Mouse (Mus musculus): Measurements from ENCODE around the gene Tbx21.

The Tbx21 gene

DNA sequence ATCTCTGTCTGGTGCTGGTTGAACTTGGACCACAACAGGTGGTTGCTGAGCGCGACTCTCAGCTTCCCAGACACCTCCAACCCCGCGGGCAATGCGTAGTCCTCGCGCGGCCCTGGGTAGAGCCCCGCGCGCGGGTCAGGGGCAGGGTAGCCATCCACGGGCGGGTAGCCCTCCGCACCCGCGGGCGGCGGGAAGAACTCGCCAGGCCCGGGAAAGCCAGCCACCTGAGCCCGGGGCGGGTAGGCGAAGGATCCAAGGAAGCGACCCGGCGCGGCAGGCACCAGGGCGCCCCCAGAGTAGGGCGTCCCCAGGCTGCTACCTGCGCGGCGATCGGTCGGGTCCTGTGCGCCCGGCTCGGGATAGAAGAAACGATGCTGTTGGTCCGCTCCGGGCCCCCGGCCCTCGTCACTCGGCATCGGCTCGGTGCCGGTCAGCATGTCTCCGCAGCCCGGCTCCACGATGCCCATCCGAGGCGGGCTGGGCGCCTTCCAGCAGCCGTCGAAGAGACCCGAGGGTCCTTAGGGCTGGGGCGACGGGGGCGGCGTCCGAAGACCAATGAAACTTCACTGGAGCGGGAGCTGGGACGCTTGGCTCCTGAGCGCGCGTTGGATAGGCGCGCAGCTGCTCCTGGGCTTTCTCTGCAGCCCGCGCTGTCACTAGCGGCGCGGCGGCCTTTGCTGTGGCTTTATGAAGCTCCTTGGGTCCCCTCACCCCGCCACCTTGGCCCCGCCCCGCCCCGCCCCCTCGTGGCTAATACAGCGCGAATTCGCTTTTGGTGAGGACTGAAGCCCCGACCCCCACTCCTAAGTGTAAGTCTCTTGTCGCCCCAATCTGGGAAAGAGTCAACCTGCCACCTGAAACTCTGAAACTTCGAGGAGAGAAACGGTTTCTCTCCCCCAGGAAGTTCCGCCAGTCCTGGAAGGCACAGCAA is at the start of gene Tbx21:
TSS of gene Tbx21 (minus strand) at position 661 of the 931 bp plus-strand sequence.
- DNase-seq (ENCODE audit: low spot score) = no peak

DNA sequence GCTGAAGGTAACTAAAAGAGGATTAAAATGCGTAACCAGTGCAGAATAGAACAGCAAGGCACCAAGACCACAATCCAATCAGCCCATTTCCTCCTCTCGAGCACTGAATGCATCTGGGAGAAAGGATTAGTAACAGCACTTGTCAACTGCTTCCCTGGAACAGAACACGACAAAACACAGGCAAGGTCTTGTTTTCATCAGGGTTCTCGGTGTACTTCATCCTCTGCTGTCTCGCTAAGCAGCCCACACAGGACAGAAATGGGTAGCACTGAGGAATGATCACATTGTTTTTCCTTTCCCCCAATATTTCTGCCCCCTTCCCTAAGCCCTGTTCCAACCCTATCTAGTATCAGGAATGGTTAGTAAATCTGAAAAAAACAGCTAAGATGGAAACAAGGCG is 45.2 kb upstream of the Tbx21 start:
- DNase-seq (ENCODE audit: low spot score) = no peak

- DNase-seq (ENCODE audit: low spot score) = no peak
Measured at GRCm38 (mm10) chr11:97156999-97157398, 41.9 kb upstream of the Tbx21 start.

DNA sequence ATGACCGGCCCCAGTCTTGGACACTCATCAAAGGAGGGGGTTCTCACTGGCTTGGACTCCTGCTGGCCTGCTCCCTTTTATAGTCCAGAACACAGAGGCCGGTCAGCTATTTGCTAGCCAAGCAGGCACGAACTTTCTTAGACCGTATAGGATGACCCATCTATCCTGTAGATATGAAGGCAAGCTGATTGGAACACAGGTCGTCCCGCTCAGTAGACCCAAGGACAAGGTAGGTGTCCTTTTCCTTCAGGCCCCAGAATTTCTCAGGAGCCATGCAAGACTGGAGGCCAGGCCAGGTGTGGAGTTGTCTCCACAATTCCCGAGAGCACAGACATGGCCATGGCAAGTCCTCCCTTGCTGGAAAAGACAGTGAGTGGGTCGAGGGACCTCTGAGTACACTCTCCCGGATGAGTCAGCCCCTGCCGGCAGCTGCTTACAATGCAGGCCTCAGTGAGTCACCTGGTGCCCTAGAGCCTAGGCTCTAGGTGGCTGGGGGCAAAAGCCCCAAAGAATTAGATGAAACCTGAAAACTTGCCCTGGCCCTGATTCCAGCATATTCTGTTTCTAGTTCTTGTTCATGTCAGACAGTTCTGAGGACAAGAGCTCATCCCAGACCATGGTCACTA is 37.6 kb upstream of the Tbx21 start:
- DNase-seq (ENCODE audit: low spot score) = no peak

- DNase-seq (ENCODE audit: low spot score) = no peak
Measured at GRCm38 (mm10) chr11:97152023-97152426, 36.9 kb upstream of the Tbx21 start.

DNA sequence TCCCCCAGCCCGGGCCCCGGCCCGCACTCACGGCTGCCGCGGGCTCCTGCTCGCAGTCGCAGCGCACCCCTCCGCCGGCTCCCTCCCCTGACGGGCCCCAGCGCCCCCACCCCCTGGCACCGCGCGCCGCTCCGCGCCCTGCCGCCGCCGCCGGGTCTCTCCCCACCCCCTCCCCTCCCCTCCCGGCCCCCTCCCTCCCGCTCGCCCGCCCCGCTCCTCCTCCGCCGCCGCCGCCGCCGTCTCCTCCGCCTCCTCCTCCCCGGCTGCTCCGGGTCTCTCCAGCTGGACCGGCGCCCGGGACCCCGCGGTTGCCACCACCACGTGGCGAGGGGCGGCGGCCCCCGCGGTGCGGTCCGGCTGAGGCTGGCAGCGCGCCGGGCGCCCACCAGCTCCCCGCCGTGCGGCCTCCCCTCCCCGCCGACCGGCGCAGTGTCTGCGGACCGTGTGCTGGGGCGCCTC is 36.2 kb upstream of the Tbx21 start, which contains the start of gene Tbkbp1:
TSS of gene Tbkbp1 (minus strand) at position 153 of the 459 bp plus-strand sequence.
- DNase-seq (ENCODE audit: low spot score) = no peak

DNA sequence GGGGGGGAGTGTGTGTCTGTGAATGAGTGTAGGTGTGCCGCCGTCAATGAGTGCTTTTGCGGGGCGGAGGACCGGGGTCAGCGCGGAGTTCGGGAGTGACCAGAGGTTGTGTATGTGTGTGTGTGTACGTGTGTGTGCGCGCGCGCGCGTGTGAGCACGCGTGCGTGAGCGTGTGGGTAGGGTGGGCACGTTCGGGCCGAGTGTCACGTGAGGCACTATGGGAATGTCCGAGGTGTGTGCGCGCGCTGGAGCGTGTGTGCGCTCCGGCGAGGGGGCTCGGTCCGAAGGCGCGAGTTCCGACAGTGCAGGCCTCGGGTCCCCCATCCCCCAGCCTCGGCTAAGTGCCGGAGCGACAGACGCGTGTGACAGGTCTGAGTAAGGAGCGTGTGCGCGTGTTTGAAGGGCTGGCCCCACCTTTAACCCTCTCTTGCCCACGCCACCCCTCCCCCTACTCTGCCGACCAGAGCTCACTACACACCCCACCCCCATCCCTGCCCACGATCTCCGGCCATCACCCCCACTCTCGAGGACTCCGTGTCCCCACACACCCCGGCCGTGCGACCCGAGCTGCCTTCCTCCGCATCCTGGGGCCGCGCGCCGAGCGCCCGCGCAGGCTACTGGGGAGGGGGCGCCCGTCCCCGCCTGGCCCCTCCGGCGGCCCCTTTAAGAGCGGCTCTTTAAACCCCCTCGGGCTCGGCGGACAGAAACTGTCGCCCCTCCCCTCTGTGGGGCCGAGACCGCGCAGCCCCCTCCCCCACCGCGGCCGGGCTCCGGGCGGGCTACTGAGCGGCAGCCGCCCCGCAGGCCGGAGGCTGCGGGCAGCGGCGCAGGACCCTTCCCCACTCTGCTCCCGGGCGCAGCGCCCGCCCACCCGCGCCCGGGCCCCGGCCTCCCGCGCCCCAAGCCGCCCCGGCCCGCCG is 35.5 kb upstream of the Tbx21 start:
- no peak for DNase-seq (ENCODE audit: low spot score)

- no peak for DNase-seq (ENCODE audit: low spot score)
Measured at GRCm38 (mm10) chr11:97149995-97150410, 34.9 kb upstream of the Tbx21 start.

GRCm38 (mm10) chr11:97149026-97149425 is 33.9 kb upstream of the Tbx21 start:
- no peak for DNase-seq (ENCODE audit: low spot score)

DNA sequence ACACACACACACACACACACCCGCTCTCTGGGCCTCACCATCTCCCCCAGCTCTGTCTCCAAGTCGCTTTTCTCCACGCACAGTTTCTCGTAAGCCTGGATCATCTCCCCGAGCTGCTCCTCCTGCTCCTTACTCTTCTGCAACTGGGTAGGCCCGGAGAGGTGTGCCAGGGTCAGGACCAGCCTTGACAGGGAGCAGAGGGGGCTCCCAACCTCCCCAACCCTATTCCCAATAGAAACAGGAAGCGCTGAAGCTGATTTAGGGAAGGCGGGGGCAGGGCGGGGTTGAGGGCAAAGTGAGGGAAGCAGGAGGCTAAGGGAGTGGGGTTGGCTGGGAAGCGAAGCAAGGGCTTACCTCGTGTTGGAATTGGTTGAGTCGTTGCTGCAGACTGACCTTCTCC is 33.5 kb upstream of the Tbx21 start:
- DNase-seq (ENCODE audit: low spot score) = no peak

- no peak for DNase-seq (ENCODE audit: low spot score)
Measured at GRCm38 (mm10) chr11:97147333-97147732, 32.2 kb upstream of the Tbx21 start.

- peak; percentile 45 for DNase-seq (ENCODE audit: low spot score)
Measured at GRCm38 (mm10) chr11:97146724-97147123, 31.6 kb upstream of the Tbx21 start.

DNA sequence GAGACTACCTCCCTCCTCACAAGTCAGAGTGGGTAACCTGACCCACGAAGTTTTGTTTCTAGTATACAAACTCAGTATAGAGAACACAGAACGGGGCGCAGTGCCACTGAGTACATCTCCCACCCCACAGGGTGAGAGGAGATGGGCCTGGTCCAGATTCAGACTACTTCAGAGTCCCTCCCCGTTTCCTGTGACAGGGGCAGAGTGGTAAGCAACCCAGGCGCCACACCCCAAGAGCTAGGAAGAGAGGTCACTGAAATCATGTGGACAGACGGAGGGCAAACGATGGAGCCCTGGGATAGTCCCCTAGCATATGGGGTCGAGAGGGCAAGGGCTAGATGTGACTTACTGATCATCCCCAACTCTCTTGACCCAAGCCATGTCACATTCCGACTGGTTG is 30.8 kb upstream of the Tbx21 start:
- DNase-seq (ENCODE audit: low spot score) = no peak

DNA sequence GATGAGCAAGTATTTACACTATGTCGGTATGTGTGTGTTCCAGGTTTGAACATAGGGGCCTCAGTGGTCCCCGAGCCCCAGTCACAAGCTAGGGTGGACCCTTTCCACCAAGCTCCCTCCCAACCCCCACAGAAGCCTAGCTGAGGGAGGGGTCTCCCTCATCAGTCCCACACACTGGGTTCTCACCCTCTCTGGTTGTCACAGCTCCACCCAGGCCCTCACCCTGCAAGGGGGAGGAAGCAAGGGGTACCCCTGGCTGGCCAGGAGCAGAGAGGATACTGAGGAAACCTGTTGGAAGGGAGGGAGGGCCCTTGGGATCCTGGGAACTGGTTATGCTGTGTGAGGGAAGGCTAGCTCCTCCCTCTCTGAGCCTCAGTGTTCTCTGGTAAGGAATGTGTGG is 30.2 kb upstream of the Tbx21 start:
- DNase-seq (ENCODE audit: low spot score) = no peak

- DNase-seq (ENCODE audit: low spot score) = no peak
Measured at GRCm38 (mm10) chr11:97143196-97143900, 28.2 kb upstream of the Tbx21 start.

DNA sequence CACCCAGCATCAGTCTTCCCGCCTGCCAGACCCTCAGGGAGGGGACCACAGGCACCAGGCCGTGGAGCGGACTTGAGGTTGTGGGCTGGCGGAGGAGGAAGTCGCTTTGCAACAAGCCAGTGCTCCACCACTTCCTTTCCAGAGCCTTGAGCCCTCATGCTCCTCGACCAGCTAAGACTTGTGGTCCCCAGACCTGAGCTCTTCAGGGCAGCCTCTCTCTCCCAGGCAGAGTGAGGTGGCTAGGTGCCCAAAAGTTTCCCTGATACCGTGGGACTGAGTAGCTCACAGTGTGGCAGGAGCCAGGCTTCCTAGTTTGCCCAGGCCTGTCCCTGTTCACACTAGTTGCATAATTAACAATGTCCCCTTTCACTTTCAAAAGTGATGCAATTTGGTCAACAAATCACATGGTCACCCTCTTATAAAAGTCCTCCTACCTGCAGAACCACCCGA is 27.1 kb upstream of the Tbx21 start:
- DNase-seq (ENCODE audit: low spot score) = peak; percentile 43

DNA sequence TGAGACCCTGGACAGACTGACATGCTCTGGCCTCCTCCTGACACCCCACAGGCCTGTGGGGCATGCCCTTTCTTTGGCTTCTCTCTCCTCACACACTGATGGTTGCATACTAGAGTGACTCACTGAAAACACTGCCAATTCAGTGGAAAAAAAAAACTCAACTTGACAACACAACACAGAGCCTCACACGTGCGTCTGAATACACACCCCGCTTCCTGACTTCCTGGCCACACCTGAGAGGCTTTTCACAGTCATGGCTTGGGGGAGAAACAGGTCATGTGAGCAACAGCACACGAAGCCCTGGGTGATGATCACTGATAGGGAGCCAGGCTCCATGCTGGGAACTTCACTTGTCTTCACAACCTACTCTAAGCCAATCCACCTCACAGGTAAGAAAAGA is 25.7 kb upstream of the Tbx21 start:
- no peak for DNase-seq (ENCODE audit: low spot score)

GRCm38 (mm10) chr11:97139256-97139655 is 24.1 kb upstream of the Tbx21 start:
- no peak for DNase-seq (ENCODE audit: low spot score)

- no peak for DNase-seq (ENCODE audit: low spot score)
Measured at GRCm38 (mm10) chr11:97138554-97139226, 23.6 kb upstream of the Tbx21 start.

- DNase-seq (ENCODE audit: low spot score) = no peak
Measured at GRCm38 (mm10) chr11:97133270-97133669, 18.1 kb upstream of the Tbx21 start.

DNA sequence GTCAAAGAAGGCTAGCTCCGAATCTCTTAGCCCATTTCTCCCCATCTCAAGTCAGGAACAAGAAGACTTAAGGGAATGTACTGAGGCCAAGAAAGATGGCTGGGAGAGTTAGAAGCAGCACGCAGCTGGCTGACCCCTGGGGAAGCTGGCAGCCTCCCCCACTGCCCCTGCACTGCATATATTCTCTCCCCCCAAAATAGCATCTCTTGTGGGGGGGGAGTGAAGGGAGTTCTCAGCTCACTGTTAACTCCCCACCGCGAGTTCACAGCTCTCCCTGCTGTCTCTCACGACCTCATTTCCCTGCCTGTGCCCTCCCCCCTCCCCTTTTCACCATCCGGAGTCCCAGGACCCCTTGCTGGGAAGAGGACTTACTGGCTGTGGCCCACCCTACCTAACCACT is 17.1 kb upstream of the Tbx21 start:
- DNase-seq (ENCODE audit: low spot score) = no peak
